Mouse (Mus musculus): ENCODE results near the gene Tmem53. TPM values are rescaled to one million over a fixed set of nuclear protein-coding genes. Genes with fewer than 3 reads are reported as not detected.
A peak's percentile ranks its signal among the peaks of the same experiment; 100 is the strongest.

Gene Tmem53
- polyA plus RNA-seq, 1 experiment from 2014 or later, result 34.4 TPM

- no peaks in the 10 kb centered on the region for H3K36me3 ChIP-seq (ENCODE audit: insufficient read depth, low read length)
- H3K27ac ChIP-seq, result no peak overlapping the region
- no peaks in the 10 kb centered on the region for H3K9me3 ChIP-seq (replicated peaks; ENCODE audit: low read length)
- no peak overlapping the region for H3K4me3 ChIP-seq (replicated peaks; ENCODE audit: low read depth, low read length)
- 74% methylated on average over 19 of the region's 19 CpGs for WGBS
- TF ChIP-seq CTCF (IDR thresholded peaks at IDR 0.05; ENCODE audit: low read depth), result no peak
- H3K27me3 ChIP-seq (ENCODE audit: insufficient read depth, low read length), result peaks cover 15% of the 10 kb centered on the region
- H3K9ac ChIP-seq (ENCODE audit: low read depth, low read length), result no peak overlapping the region
- H3K4me1 ChIP-seq (replicated peaks; ENCODE audit: insufficient read depth, low read length), result 0 out of 2 replicates have a peak, but pooled peaks cover 2% of the 10 kb centered on the region
- H3K4me2 ChIP-seq (ENCODE audit: low read length), result no peak overlapping the region
- no peak for DNase-seq (ENCODE audit: low spot score)
- no peak for ATAC-seq (replicated peaks; ENCODE audit: low FRiP score, low read depth)
These were observed 45.3 kb downstream of the Tmem53 start for GRCm38 (mm10) chr4:117296849-117297593.

GRCm38 (mm10) chr4:117297819-117298218 is 46.1 kb downstream of the Tmem53 start:
- 45% methylated on average over 9 of the region's 9 CpGs for WGBS
- DNase-seq (ENCODE audit: low spot score), result no peak
- no peak for TF ChIP-seq CTCF (IDR thresholded peaks at IDR 0.05; ENCODE audit: low read depth)
- H3K27me3 ChIP-seq (ENCODE audit: insufficient read depth, low read length), result peaks cover 16% of the 10 kb centered on the region
- no peak overlapping the region for H3K4me3 ChIP-seq (replicated peaks; ENCODE audit: low read depth, low read length)
- no peak overlapping the region for H3K27ac ChIP-seq
- no peak overlapping the region for H3K4me2 ChIP-seq (ENCODE audit: low read length)
- no peaks in the 10 kb centered on the region for H3K36me3 ChIP-seq (ENCODE audit: insufficient read depth, low read length)
- no peak for ATAC-seq (replicated peaks; ENCODE audit: low FRiP score, low read depth)
- 0 out of 2 replicates have a peak, but pooled peaks cover 9% of the 10 kb centered on the region for H3K4me1 ChIP-seq (replicated peaks; ENCODE audit: insufficient read depth, low read length)
- H3K9ac ChIP-seq (ENCODE audit: low read depth, low read length), result no peak overlapping the region
- H3K9me3 ChIP-seq (replicated peaks; ENCODE audit: low read length), result no peaks in the 10 kb centered on the region

GRCm38 (mm10) chr4:117299921-117300320 is 48.2 kb downstream of the Tmem53 start:
- no peak for TF ChIP-seq CTCF (IDR thresholded peaks at IDR 0.05; ENCODE audit: low read depth)
- no peak for DNase-seq (ENCODE audit: low spot score)
- H3K4me1 ChIP-seq (replicated peaks; ENCODE audit: insufficient read depth, low read length), result peaks cover 18% of the 10 kb centered on the region
- H3K4me3 ChIP-seq (replicated peaks; ENCODE audit: low read depth, low read length), result no peak overlapping the region
- H3K27me3 ChIP-seq (ENCODE audit: insufficient read depth, low read length), result peaks cover 32% of the 10 kb centered on the region
- no peaks in the 10 kb centered on the region for H3K9me3 ChIP-seq (replicated peaks; ENCODE audit: low read length)
- no peak overlapping the region for H3K27ac ChIP-seq
- H3K4me2 ChIP-seq (ENCODE audit: low read length), result no peak overlapping the region
- peak; percentile 26; the same call in 1 of the 2 replicates for ATAC-seq (replicated peaks; ENCODE audit: low FRiP score, low read depth)
- 30% methylated on average over 10 of the region's 10 CpGs for WGBS
- 0 out of 2 replicates have a peak overlapping the region, but pooled peaks have one; percentile 13 for H3K9ac ChIP-seq (ENCODE audit: low read depth, low read length)
- H3K36me3 ChIP-seq (ENCODE audit: insufficient read depth, low read length), result no peaks in the 10 kb centered on the region

GRCm38 (mm10) chr4:117302027-117302806 is 50.5 kb downstream of the Tmem53 start:
- Histone ChIP-seq H3K9ac (ENCODE audit: low read depth, low read length) (no peak overlapping the region), H3K4me1 (replicated peaks; ENCODE audit: insufficient read depth, low read length) (peaks cover 18% of the 10 kb centered on the region), H3K27ac (no peak overlapping the region), H3K36me3 (ENCODE audit: insufficient read depth, low read length) (no peaks in the 10 kb centered on the region), H3K4me2 (ENCODE audit: low read length) (no peak overlapping the region), H3K27me3 (ENCODE audit: insufficient read depth, low read length) (peaks cover 41% of the 10 kb centered on the region), H3K4me3 (replicated peaks; ENCODE audit: low read depth, low read length) (no peak overlapping the region), H3K9me3 (replicated peaks; ENCODE audit: low read length) (no peaks in the 10 kb centered on the region)
- DNase-seq (ENCODE audit: low spot score) (peak; percentile 78), ATAC-seq (replicated peaks; ENCODE audit: low FRiP score, low read depth) (peak; percentile 20; the same call in 1 of the 2 replicates)
- WGBS, result 7% methylated on average over 14 of the region's 14 CpGs
- TF ChIP-seq CTCF (IDR thresholded peaks at IDR 0.05; ENCODE audit: low read depth), result no peak

- DNase-seq (ENCODE audit: low spot score) (no peak), ATAC-seq (replicated peaks; ENCODE audit: low FRiP score, low read depth) (no peak)
- H3K27ac ChIP-seq, result no peak overlapping the region
- TF ChIP-seq CTCF (IDR thresholded peaks at IDR 0.05; ENCODE audit: low read depth), result no peak
- peaks cover 18% of the 10 kb centered on the region for H3K4me1 ChIP-seq (replicated peaks; ENCODE audit: insufficient read depth, low read length)
- no peaks in the 10 kb centered on the region for H3K9me3 ChIP-seq (replicated peaks; ENCODE audit: low read length)
- H3K4me2 ChIP-seq (ENCODE audit: low read length), result peak overlapping the region; percentile 70
- peak overlapping the region; percentile 37 for H3K4me3 ChIP-seq (replicated peaks; ENCODE audit: low read depth, low read length)
- peaks cover 41% of the 10 kb centered on the region for H3K27me3 ChIP-seq (ENCODE audit: insufficient read depth, low read length)
- 9% methylated on average over 30 of the region's 30 CpGs for WGBS
- H3K9ac ChIP-seq (ENCODE audit: low read depth, low read length), result 0 out of 2 replicates have a peak overlapping the region, but pooled peaks have one; percentile 36
- no peaks in the 10 kb centered on the region for H3K36me3 ChIP-seq (ENCODE audit: insufficient read depth, low read length)
These were observed 52.0 kb downstream of the Tmem53 start for GRCm38 (mm10) chr4:117303581-117304238.

Measured in kidney, postnatal 0 days (tissue).